Mouse (Mus musculus) G1E (cell line): ENCODE measurements at regions not wholly inside any gene's neighbourhood (a gene's known extent, or its start where the extent isn't known, plus 50 kb on each side); places are given as distances from the start of the nearest gene placed in this dataset.

Experiments
- CTCF ChIP-seq: IDR thresholded peaks from 2 replicates; pipeline ENCODE4 v1.5.1; 2012; ENCODE audit warnings: low read depth, low read length, inconsistent platforms, mixed read lengths
- GATA1 ChIP-seq: IDR thresholded peaks from 2 replicates; pipeline ENCODE4 v1.6.1; 2012; ENCODE audit warnings: borderline replicate concordance, low read length, inconsistent platforms, mixed read lengths
- TAL1 ChIP-seq: conservative IDR thresholded peaks from 2 replicates; pipeline ENCODE4 v1.6.1; 2012; ENCODE audit warnings: low read depth, low read length, inconsistent platforms, mixed read lengths

DNA sequence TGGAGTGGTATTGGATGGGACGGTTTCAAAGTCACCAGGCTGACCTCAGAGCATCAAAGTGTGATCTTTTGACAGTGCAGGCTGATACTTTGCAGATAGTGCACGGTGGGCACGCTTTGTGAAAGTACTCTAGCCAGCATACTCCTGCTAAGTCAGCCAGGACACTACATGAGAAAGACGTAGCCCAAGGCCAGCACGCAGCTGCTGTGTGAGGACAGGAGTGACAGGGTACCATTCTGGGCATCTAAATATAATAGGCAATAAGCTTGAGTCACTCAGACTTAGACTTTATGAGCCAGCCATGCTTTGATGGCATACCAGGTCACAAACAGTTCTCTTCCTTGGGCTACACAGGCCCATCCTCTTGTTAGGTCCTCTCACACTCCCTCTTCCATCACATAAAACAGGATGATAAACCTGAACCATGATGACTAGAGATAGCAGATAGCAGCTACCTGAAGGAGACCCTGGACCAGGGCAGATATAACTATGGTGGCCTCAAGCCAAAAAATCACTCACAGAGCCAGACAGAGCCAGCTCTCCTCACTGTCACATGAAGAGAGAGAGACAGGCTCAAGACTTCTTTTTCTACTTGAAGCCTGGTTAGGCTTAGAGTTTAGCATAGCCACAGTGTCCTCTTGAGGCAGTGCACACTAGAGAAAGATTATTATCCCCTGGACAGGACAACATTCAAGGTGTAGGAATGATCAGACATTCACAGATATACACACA is 156.7 kb upstream of the Rreb1 start:
- TF ChIP-seq GATA1, result no peak
- TF ChIP-seq CTCF, result no peak
- TF ChIP-seq TAL1, result no peak
